Comparison of ENCODE assay signal across 12 mouse cellular contexts in the genomic region with DNA sequence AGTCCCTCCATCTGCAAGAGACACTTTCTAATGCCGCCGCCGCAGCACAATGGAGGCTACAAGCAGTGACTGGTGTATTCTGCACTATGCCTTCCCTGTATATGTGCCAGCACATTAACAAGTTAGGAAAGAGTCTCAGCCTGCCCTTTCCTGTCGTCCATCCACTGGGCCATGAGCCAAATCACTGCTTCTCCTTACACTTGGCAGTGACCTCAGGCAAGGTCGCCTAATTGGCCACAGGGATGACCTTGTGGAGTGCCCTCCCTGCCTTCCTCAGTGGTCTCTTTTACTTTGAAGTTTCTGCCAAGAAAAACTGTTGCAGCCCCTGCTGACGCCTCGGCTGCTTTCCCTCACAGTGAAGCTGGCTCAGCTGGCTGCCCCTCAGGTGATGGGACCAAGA. TPM values are rescaled to one million over a fixed set of nuclear protein-coding genes. Genes with fewer than 3 reads are reported as not detected.
DNase-seq lines count a peak whose midpoint lies in the region; ATAC-seq and TF ChIP-seq lines count a peak whose summit lies in the region.
"Had no signal": no experiment of that assay in that cellular context is flagged by ENCODE, and none has a peak within 500 bp of the region (broad histone marks: within the 10 kb centered on the region; RNA-seq: fewer than 3 reads in every experiment).

No protein-coding gene starts in this region.

- 0 out of 2 replicates have a peak overlapping the region, but pooled peaks have one; percentile 21 for H3K9ac ChIP-seq in embryonic facial prominence, embryonic 13.5 days
- no peak overlapping the region for H3K9ac ChIP-seq in hindbrain, embryonic 16.5 days (ENCODE audit: low read depth, low read length)
- no peak overlapping the region for H3K9ac ChIP-seq in lung, postnatal 0 days (replicated peaks; ENCODE audit: low read depth)
- 0 out of 2 replicates have a peak overlapping the region, but pooled peaks have one; percentile 20 for H3K9ac ChIP-seq in stomach, embryonic 16.5 days (ENCODE audit: low read length)
- H3K9ac ChIP-seq: liver, embryonic 13.5 days; midbrain, embryonic 12.5 days had no signal

- no peaks in the 10 kb centered on the region for H3K36me3 ChIP-seq in embryonic facial prominence, embryonic 13.5 days
- no peaks in the 10 kb centered on the region for H3K36me3 ChIP-seq in embryonic facial prominence, embryonic 10.5 days (replicated peaks)
- H3K36me3 ChIP-seq in hindbrain, embryonic 16.5 days (ENCODE audit: control insufficient read depth, insufficient read depth, low read length) = no peaks in the 10 kb centered on the region
- no peaks in the 10 kb centered on the region for H3K36me3 ChIP-seq in hindbrain, embryonic 10.5 days
- no peaks in the 10 kb centered on the region for H3K36me3 ChIP-seq in lung, postnatal 0 days (ENCODE audit: insufficient read depth, low read length)
- H3K36me3 ChIP-seq in stomach, embryonic 16.5 days (ENCODE audit: control insufficient read depth, insufficient read depth, low read length) = no peaks in the 10 kb centered on the region
- H3K36me3 ChIP-seq: liver, embryonic 13.5 days; midbrain, embryonic 12.5 days had no signal

- no peak for TF ChIP-seq CTCF in lung, postnatal 0 days (IDR thresholded peaks at IDR 0.05)

- H3K4me2 ChIP-seq in embryonic facial prominence, embryonic 13.5 days = no peak overlapping the region
- H3K4me2 ChIP-seq in hindbrain, embryonic 16.5 days (ENCODE audit: low read length) = no peak overlapping the region
- no peak overlapping the region; the same call in 1 of the 2 replicates for H3K4me2 ChIP-seq in lung, postnatal 0 days (replicated peaks; ENCODE audit: low read depth, low read length)
- H3K4me2 ChIP-seq in stomach, embryonic 16.5 days (ENCODE audit: low read depth, low read length) = peak overlapping the region; percentile 14; the same call in 1 of the 2 replicates
- H3K4me2 ChIP-seq: liver, embryonic 13.5 days; midbrain, embryonic 12.5 days had no signal

- no peak for ATAC-seq in embryonic facial prominence, embryonic 13.5 days (ENCODE audit: insufficient number of reproducible peaks, insufficient read depth, low FRiP score, low TSS enrichment, low read depth)
- ATAC-seq in hindbrain, embryonic 16.5 days = no peak; the same call in 1 of the 2 replicates
- ATAC-seq in lung, postnatal 0 days = peak; percentile 37
- no peak for ATAC-seq in stomach, embryonic 16.5 days (ENCODE audit: insufficient read depth, low FRiP score)
- ATAC-seq in cerebellum, adult (ENCODE audit: insufficient number of reproducible peaks, low FRiP score, low TSS enrichment) = no peak

- H3K4me3 ChIP-seq in embryonic facial prominence, embryonic 13.5 days = no peak overlapping the region
- no peak overlapping the region for H3K4me3 ChIP-seq in embryonic facial prominence, embryonic 10.5 days
- H3K4me3 ChIP-seq in hindbrain, embryonic 16.5 days (ENCODE audit: low read length) = no peak overlapping the region
- H3K4me3 ChIP-seq in hindbrain, embryonic 10.5 days = no peak overlapping the region
- no peak overlapping the region for H3K4me3 ChIP-seq in lung, postnatal 0 days (ENCODE audit: low read depth, low read length)
- no peak overlapping the region for H3K4me3 ChIP-seq in stomach, embryonic 16.5 days (replicated peaks; ENCODE audit: low read length)
- H3K4me3 ChIP-seq: liver, embryonic 13.5 days; midbrain, embryonic 12.5 days had no signal

- no peaks in the 10 kb centered on the region; the same call in 1 of the 2 replicates for H3K27me3 ChIP-seq in embryonic facial prominence, embryonic 13.5 days
- H3K27me3 ChIP-seq in embryonic facial prominence, embryonic 10.5 days (replicated peaks; ENCODE audit: low read depth, poor library complexity, severe bottlenecking) = peaks cover 25% of the 10 kb centered on the region; the same call in 1 of the 2 replicates
- H3K27me3 ChIP-seq in hindbrain, embryonic 16.5 days (replicated peaks; ENCODE audit: control insufficient read depth, insufficient read depth, low read length) = no peaks in the 10 kb centered on the region
- H3K27me3 ChIP-seq in hindbrain, embryonic 10.5 days (ENCODE audit: insufficient read depth, poor library complexity, severe bottlenecking) = peaks cover 18% of the 10 kb centered on the region; the same call in 1 of the 2 replicates
- H3K27me3 ChIP-seq in lung, postnatal 0 days (replicated peaks; ENCODE audit: insufficient read depth, low read length) = no peaks in the 10 kb centered on the region
- H3K27me3 ChIP-seq in stomach, embryonic 16.5 days (ENCODE audit: control insufficient read depth, insufficient read depth, low read length) = no peaks in the 10 kb centered on the region

- TF ChIP-seq EP300 in lung, postnatal 0 days (IDR thresholded peaks at IDR 0.05) = no peak

- WGBS in embryonic facial prominence, embryonic 13.5 days = 48% methylated on average over 7 of the region's 7 CpGs
- WGBS in embryonic facial prominence, embryonic 10.5 days = 56% methylated on average over 7 of the region's 7 CpGs
- 49% methylated on average over 7 of the region's 7 CpGs for WGBS in hindbrain, embryonic 16.5 days
- WGBS in hindbrain, embryonic 10.5 days = 70% methylated on average over 7 of the region's 7 CpGs
- WGBS in lung, postnatal 0 days = 29% methylated on average over 7 of the region's 7 CpGs
- 47% methylated on average over 7 of the region's 7 CpGs for WGBS in stomach, embryonic 16.5 days

- no peak overlapping the region for H3K27ac ChIP-seq in embryonic facial prominence, embryonic 13.5 days
- H3K27ac ChIP-seq in embryonic facial prominence, embryonic 10.5 days (replicated peaks) = no peak overlapping the region; the same call in 1 of the 2 replicates
- H3K27ac ChIP-seq in hindbrain, embryonic 16.5 days (ENCODE audit: low read depth, low read length) = peak overlapping the region; percentile 32; the same call in 1 of the 2 replicates
- H3K27ac ChIP-seq in hindbrain, embryonic 10.5 days = no peak overlapping the region
- H3K27ac ChIP-seq in lung, postnatal 0 days (ENCODE audit: low read length) = no peak overlapping the region
- H3K27ac ChIP-seq in stomach, embryonic 16.5 days (ENCODE audit: low read length) = peak overlapping the region; percentile 1; the same call in 1 of the 2 replicates
- H3K27ac ChIP-seq: liver, embryonic 13.5 days; midbrain, embryonic 12.5 days had no signal

- 0 out of 2 replicates have a peak, but pooled peaks cover 14% of the 10 kb centered on the region for H3K4me1 ChIP-seq in embryonic facial prominence, embryonic 13.5 days
- peaks cover 37% of the 10 kb centered on the region for H3K4me1 ChIP-seq in embryonic facial prominence, embryonic 10.5 days
- peaks cover 12% of the 10 kb centered on the region for H3K4me1 ChIP-seq in hindbrain, embryonic 16.5 days (ENCODE audit: control insufficient read depth, insufficient read depth, low read depth, low read length)
- peaks cover 44% of the 10 kb centered on the region for H3K4me1 ChIP-seq in hindbrain, embryonic 10.5 days (replicated peaks)
- peaks cover 8% of the 10 kb centered on the region; the same call in 1 of the 2 replicates for H3K4me1 ChIP-seq in lung, postnatal 0 days (ENCODE audit: insufficient read depth, low read depth, low read length)
- peaks cover 8% of the 10 kb centered on the region; the same call in 1 of the 2 replicates for H3K4me1 ChIP-seq in stomach, embryonic 16.5 days (ENCODE audit: control insufficient read depth, insufficient read depth, low read length)

- DNase-seq in embryonic facial prominence, embryonic 10.5 days (ENCODE audit: low spot score) = no peak
- DNase-seq in hindbrain, embryonic 10.5 days (ENCODE audit: low spot score) = no peak
- no peak for DNase-seq in lung, postnatal 0 days (ENCODE audit: low spot score)
- no peak for DNase-seq in lung, postnatal 14 days
- DNase-seq: heart, postnatal 10 days; liver, embryonic 13.5 days had no signal

- H3K9me3 ChIP-seq in embryonic facial prominence, embryonic 13.5 days = no peaks in the 10 kb centered on the region
- no peaks in the 10 kb centered on the region for H3K9me3 ChIP-seq in embryonic facial prominence, embryonic 10.5 days
- no peaks in the 10 kb centered on the region for H3K9me3 ChIP-seq in hindbrain, embryonic 16.5 days (ENCODE audit: control insufficient read depth, low read length)
- H3K9me3 ChIP-seq in hindbrain, embryonic 10.5 days = no peaks in the 10 kb centered on the region
- H3K9me3 ChIP-seq in lung, postnatal 0 days (ENCODE audit: low read length) = no peaks in the 10 kb centered on the region
- H3K9me3 ChIP-seq in stomach, embryonic 16.5 days (replicated peaks; ENCODE audit: control insufficient read depth, low read length) = no peaks in the 10 kb centered on the region
- H3K9me3 ChIP-seq: liver, embryonic 13.5 days; midbrain, embryonic 12.5 days had no signal

RNA-seq across cellular contexts. Expression of gene Smndc1, which starts 37.0 kb away (rescaled TPM):
- 44.9 and 45.0 TPM in 2 replicates for polyA plus RNA-seq in embryonic facial prominence, embryonic 13.5 days (2015; fragmentation: Nextera tagmentation; extraction: Ambion mirVana)
- 46.7 and 49.1 TPM in 2 replicates for polyA plus RNA-seq in embryonic facial prominence, embryonic 10.5 days (2016; fragmentation: Nextera tagmentation; extraction: Ambion mirVana)
- 26.9 and 29.8 TPM in 2 replicates for polyA plus RNA-seq in hindbrain, embryonic 16.5 days (2015; fragmentation: Nextera tagmentation; extraction: Ambion mirVana)
- polyA plus RNA-seq in hindbrain, embryonic 10.5 days (2016; fragmentation: Nextera tagmentation; extraction: Ambion mirVana) = 36.4 and 43.6 TPM in 2 replicates
- 35.8 and 40.0 TPM in 2 replicates for polyA plus RNA-seq in lung, postnatal 0 days (2015; fragmentation: Nextera tagmentation; extraction: Ambion mirVana)
- polyA plus RNA-seq in stomach, embryonic 16.5 days (2015; fragmentation: Nextera tagmentation; extraction: Ambion mirVana) = 33.0 and 35.9 TPM in 2 replicates

RNA-seq across cellular contexts. Expression of gene Gm10197, which starts 55.8 kb away (rescaled TPM):
- not detected in 2 replicates for polyA plus RNA-seq in embryonic facial prominence, embryonic 13.5 days (2015; fragmentation: Nextera tagmentation; extraction: Ambion mirVana)
- polyA plus RNA-seq in embryonic facial prominence, embryonic 10.5 days (2016; fragmentation: Nextera tagmentation; extraction: Ambion mirVana) = 2.0 and 3.6 TPM in 2 replicates
- polyA plus RNA-seq in hindbrain, embryonic 16.5 days (2015; fragmentation: Nextera tagmentation; extraction: Ambion mirVana) = not detected in 2 replicates
- polyA plus RNA-seq in hindbrain, embryonic 10.5 days (2016; fragmentation: Nextera tagmentation; extraction: Ambion mirVana) = not detected in 2 replicates
- polyA plus RNA-seq in lung, postnatal 0 days (2015; fragmentation: Nextera tagmentation; extraction: Ambion mirVana) = 2.2 TPM in 1 of 2 replicates, not detected in the other
- not detected in 2 replicates for polyA plus RNA-seq in stomach, embryonic 16.5 days (2015; fragmentation: Nextera tagmentation; extraction: Ambion mirVana)
- polyA plus RNA-seq: embryonic facial prominence, embryonic 14.5 days; liver, embryonic 13.5 days; midbrain, embryonic 12.5 days had no signal

Comparison
In these comparisons a context has a peak if more than half of its experiments do, and no peak if none do; other contexts are left out.
1. H3K27ac ChIP-seq: peak in hindbrain, embryonic 16.5 days (single experiment) and stomach, embryonic 16.5 days (single experiment); none in embryonic facial prominence, embryonic 13.5 days (single experiment), embryonic facial prominence, embryonic 10.5 days (single experiment), hindbrain, embryonic 10.5 days (single experiment) and lung, postnatal 0 days (single experiment).
2. H3K9ac ChIP-seq: peak in embryonic facial prominence, embryonic 13.5 days (single experiment) and stomach, embryonic 16.5 days (single experiment); none in hindbrain, embryonic 16.5 days (single experiment) and lung, postnatal 0 days (single experiment).